Mouse (Mus musculus) spleen, embryonic (tissue): ENCODE measurements around the gene Arid1b.

Source experiments
- CTCF ChIA-PET: fragments of 350-600 bp; sonication (Branson Sonifier 250); formaldehyde crosslinking; loops from one replicate; lab custom pipeline; 2022; lab: Charles Lee

The Arid1b gene

GRCm38 (mm10) chr17:5052091-5052799 is 58.1 kb downstream of the Arid1b start:
- CTCF ChIA-PET: no interaction called here

- CTCF ChIA-PET: no interaction called here
Measured at GRCm38 (mm10) chr17:5052800-5053179, 58.7 kb downstream of the Arid1b start.

DNA sequence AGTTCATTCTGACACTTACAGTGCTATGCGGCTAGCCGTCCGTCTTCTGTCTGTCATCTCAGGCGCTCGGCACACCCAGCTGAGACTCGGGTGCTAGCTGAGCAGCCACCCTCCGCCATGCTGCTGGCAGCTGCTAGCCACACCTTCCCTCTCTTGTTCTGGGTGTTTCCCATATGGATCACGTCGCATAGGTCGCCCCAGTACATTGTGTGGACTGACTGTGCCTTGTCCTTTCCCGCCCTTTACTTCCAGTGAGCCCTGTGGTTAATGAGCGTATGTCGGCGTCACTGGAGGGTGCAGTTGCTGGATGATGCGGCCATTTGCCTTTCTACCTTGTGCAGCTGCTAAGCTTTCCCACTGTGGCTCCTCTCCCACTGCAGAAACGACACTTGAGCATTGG is 59.1 kb downstream of the Arid1b start:
- CTCF ChIA-PET: no interaction called here

- CTCF ChIA-PET: no interaction called here
Measured at GRCm38 (mm10) chr17:5055412-5055811, 61.3 kb downstream of the Arid1b start.

DNA sequence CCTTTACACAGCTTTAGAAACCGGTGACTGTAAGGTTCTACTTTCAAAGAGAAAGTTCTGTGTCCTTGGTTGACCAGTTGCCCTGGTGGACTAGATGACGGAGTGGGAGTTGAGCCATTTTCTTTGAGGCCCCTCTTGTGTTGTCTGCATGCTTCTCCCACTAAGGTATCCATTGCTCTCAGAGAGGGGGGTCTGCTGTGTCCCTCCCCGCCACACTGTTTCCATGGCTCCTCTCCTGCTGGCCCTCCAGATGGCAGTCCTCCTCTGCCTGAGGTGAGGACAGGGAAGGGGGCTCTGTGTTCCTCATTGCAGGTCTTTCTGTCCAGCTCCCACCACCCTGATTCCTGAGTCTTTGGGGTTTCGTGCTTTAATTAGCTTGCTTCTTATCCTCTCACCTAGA is 62.5 kb downstream of the Arid1b start:
- CTCF ChIA-PET: no interaction called here

- CTCF ChIA-PET: no interaction called here
Measured at GRCm38 (mm10) chr17:5057286-5057685, 63.2 kb downstream of the Arid1b start.

DNA sequence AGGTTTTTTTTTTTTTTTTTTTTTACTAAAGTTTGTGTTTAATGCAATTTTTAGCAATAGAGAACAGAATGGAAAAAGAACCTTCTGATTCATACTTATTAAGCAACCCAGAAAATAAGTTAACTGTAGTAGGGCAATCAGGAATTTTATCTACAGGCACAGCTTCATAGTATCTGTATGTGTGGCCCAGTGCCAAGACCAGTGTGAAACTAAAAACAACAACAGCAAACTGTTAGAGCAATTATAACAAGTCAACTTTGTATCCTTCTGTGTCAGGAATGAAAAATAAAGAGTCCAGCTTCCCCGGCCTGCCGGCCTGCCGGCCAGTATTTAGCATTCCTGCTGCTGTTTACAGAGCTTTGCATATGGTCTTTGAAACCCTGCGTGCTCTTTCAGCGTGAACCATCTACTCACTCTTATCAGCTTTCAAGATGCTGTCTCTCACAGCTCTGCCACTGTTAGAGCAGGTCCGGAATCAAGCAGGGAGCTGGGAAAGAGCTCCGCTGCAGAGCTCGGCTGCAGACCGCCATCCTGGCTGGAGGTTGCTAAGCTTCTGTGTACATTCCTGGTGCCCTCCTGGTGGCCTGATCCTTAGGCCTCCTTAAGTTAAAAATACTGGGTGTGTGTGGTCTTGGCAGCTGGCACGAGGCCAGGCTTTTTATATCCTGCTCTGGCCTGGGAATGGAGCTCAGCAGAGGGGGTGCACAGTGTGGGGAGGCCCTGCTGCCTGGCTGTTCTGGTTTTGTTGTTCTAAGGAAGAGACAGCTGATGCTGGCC is 64.0 kb downstream of the Arid1b start:
- CTCF ChIA-PET: no interaction called here

DNA sequence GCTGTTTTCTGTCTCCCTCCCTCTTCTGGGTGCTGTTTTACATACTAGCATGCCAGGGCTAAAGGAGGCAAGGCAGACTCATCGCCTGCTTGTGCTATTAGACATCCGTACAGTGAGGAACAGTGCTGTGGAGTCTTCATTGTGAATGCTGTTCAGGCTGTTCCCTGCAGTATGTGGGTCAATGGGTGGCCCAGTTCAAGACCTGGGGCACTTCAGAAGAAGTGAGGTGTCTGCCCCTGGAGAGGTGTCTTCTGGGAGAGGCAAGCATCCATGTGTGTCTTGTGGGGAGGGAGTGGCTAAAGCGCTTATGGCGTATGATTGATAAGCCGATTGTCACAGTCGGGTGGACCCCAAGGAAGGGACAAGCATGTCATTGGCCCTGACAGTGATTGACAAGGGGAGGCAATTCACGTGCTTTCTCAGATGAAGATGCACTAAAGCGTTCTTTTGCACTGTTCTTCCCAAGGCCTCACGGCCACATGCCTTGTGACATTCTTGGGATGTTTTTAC is 65.0 kb downstream of the Arid1b start:
- CTCF ChIA-PET: no interaction called here

GRCm38 (mm10) chr17:5060515-5061084 is 66.5 kb downstream of the Arid1b start:
- CTCF ChIA-PET: no interaction called here

DNA sequence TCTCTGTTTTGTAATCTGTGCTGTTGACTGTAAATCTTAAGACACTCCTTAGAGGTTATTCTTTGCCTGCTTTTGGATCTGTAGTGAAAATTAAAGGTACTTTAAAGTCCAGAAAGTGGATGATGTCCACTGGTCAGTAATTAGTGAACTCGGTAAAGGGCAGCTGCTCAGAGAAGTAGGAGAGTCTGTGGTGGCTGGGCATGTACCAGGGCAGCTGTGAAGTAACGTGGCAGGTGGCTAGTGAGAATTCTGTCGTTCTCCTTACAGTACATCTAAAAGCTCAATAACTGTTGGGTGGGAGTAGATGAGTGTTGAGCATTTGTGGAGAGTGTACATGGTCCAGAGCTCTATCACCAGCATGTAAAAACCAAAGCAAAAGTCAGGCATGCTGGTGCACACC is 67.1 kb downstream of the Arid1b start:
- CTCF ChIA-PET: no interaction called here

DNA sequence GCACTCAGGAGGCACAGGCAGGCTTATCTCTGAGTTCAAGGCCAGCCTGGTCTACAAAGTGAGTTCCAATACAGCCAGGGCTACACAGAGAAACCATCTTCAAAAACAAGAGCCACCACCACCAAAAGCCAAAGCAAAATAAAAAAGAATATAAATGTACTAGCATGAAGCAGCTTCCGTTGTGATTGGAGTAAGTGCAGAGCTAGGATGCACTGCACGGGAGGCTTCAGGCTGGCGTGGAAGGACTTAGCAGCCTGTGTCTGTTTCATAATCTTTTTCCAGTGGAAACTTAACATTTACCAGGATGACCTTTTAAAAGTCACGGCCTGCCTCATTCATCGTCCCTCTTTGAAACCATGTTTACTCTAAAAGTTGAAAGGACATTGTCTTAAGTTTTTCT is 67.5 kb downstream of the Arid1b start:
- CTCF ChIA-PET: no interaction called here

DNA sequence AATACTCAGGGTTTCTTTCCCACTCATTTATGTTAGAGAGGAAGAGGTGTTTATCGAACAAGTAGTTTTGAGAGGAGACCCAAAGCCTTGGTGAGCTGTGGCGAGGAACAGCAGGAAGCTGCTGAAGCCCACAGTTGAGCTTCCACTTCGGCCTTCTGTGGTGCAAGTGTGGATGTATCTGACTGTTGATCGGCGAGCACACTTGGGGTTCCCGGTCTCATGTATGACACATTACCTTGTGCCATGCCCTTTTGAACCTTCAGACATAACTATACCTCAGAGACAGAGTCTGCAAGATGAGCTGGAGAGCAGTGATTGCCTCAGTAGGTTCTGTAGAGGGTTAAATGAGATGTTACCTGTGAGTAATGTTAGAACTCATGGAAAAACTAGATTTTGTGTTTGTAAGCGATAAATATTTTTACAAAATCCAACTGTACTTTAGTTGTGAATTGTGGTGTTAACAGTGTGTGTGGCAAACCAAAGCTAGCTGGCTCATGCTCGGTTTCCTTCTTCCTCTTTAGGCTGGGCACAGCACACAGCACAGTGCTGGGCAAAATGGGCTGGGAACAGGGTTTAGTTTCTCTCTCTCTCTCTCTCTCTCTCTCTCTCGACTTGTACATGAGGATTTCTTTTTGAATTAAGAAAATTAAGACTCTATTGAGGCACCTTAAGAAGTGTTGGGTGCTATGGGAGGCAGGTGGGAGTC is 69.5 kb downstream of the Arid1b start:
- CTCF ChIA-PET: no interaction called here

- CTCF ChIA-PET: no interaction called here
Measured at GRCm38 (mm10) chr17:5064777-5065176, 70.6 kb downstream of the Arid1b start.

DNA sequence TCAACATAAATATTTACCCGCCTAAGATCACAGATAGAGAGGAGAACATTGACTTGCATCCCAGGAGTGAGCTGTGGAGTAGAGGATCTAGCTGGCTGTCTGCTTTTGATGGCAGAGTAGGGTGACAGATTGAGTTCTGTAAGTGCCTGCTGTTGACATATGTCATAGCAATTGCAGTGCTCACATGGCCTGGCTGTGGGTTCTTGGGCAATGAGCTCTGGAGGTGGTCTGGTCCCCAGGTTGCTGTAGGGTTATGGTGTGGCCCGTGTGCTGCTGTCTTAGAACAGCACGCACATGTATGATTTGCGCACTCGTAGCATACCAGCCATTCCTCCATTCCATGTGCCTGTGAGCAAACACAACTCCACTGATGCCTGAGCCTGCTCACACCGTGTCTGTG is 71.1 kb downstream of the Arid1b start:
- CTCF ChIA-PET: no interaction called here

DNA sequence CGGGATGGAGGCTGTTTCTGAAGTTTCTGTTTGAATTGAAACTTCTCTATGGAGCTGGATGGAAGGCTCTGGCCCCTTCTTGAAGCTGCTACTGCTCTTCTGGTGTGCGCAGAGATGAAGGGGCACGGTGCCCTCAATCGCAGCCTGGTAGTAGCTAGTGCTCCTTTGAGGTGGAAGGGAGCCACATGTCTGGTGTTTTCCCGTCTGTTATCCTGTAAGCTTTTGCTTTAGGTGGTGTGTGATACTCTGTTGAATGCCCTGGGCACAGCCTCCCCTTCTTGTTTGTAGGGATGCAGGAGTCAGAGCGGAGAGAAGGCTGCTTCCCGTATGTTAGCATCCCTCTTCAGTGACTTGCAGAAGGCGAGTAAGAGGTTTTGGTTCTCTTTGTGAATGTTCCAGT is 72.7 kb downstream of the Arid1b start:
- CTCF ChIA-PET: no interaction called here

GRCm38 (mm10) chr17:5067264-5067663 is 73.1 kb downstream of the Arid1b start:
- CTCF ChIA-PET: no interaction called here

GRCm38 (mm10) chr17:5070399-5070798 is 76.3 kb downstream of the Arid1b start:
- CTCF ChIA-PET: no interaction called here

DNA sequence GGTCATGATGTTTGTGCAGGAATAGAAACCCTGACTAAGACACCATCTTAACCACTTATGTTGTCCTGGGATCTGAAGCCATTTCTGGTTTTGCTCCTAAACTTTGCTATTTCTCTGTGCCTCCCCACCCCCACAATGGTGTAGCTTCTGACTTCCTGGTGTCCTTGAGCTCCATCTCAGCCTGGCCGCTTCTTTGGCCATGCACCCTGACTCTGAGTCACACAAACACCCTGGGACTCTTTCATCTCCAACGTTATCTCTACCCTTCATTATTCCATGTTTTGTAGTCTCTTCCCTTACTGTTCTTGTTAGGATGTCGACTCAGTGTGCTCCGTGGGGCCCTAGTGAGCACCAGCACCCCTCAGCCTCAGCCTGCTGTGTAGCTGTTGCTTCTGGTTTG is 78.4 kb downstream of the Arid1b start:
- CTCF ChIA-PET: interaction anchor here (0.7 kb wide), 2 partner anchors 14 to 55 kb away, joined by 4 to 7 read pairs; no protein-coding TSS in a partner anchor

DNA sequence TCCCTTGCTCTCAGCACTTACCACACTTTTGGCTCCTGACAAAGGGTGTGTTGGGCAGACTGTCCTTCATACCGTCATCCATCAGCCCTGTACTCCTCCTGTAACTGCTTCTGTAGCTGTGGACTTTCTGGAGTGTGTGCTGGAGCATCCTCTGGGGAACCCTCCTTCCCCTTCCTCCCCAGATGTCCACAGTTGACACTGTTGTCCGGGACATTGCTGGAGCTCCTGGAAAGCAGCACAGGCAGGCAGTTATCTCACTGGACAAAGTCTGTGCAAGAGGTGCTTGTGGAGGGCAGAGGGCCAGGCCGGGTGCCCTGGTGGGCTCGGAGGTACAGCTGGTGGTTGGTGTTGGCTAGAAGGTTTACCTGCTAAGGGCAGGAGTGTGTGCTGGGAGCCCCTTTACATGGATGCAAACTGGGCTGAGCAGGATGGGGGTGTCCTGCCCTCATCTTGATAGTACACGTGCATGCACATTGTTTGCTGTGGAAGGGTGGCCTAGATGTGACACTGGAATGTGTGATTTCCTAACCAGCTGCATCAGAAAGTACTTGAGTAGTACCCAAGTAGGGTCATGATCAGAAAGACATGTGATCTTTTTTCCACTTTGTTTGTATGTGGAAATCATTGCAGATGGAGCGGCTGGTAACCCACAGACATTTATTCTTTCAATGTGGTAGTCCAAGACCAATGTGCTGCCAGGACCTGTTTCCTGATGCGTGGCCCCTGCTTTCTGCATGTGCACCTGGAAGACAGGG is 80.8 kb downstream of the Arid1b start:
- CTCF ChIA-PET: no interaction called here

DNA sequence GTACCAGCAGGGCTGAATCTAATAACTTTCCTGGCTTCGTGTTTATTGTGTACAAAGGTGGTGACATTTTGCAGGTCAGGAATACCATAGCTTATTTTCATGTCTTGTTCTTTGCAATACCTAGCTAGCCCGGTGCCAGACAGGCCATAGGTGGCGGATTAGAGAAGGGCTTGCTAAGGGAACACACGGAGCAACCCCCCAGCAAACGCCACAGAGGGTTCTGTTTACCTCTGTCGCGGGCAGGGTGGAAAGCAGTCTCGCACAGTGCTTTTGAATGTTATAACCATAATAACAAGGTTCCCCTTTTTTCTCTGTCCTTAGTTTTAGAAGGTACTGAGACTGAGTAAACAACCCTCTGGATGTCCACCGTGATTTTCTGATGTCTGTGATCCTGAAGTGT is 83.9 kb downstream of the Arid1b start:
- CTCF ChIA-PET: interaction anchor here (1.1 kb wide), 1 partner anchor 62 kb away, joined by 3 read pairs; no protein-coding TSS in a partner anchor

DNA sequence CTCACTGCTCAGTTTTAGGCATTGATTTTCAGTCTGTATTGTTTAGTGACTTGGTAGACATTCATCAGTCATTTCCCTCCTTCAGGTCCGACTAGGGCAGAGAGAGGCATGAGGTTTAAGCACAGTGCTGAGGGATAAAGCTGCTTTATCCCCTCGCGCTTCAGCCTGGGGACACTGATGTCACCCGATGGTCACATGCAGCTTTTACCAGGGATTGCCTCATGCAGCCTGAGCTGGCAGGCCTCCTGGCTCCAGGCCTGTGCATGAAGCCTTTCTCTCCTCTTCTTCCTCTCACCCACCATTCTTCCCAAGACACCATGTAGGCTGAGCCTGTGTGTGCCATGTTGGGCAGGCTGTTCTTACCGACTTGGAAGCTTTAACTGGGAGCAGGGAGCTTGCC is 84.4 kb downstream of the Arid1b start:
- CTCF ChIA-PET: no interaction called here
